Mouse (Mus musculus) lung, embryonic 14.5 days (tissue): ENCODE measurements around the gene Gm20388. TPM values are rescaled to one million over a fixed set of nuclear protein-coding genes. Genes with fewer than 3 reads are reported as not detected.

Source experiments
- ATAC-seq: fragments of 200-750 bp; cut with Nextera tagmentation; 2 replicates; pipeline ENCODE4 v1.8.0; 2017; ENCODE audit warnings: mild to moderate bottlenecking, moderate TSS enrichment, moderate library complexity; ENCODE audit not compliant: insufficient read depth
- DNase-seq: peaks from one replicate; pipeline ENCODE4 v3.0.0-alpha.2; 2015
- H3K27ac ChIP-seq: fragments of 300-500 bp; sonication (generic); 2 replicates; pipeline ENCODE4 v1.5.1; 2014; ENCODE audit warnings: low read depth, mild to moderate bottlenecking, moderate library complexity
- H3K27me3 ChIP-seq: fragments of 300-500 bp; sonication (generic); 2 replicates; pipeline ENCODE4 v1.6.1; 2014; ENCODE audit warnings: low read length, control low read depth; ENCODE audit not compliant: insufficient read depth
- H3K36me3 ChIP-seq: fragments of 300-500 bp; sonication (generic); 2 replicates; pipeline ENCODE4 v1.6.1; 2014; ENCODE audit warnings: control low read depth; ENCODE audit not compliant: insufficient read depth
- H3K4me1 ChIP-seq: fragments of 300-500 bp; sonication (generic); 2 replicates; pipeline ENCODE4 v1.6.1; 2014; ENCODE audit warnings: antibody characterized with exemption, control low read depth; ENCODE audit not compliant: insufficient read depth
- H3K4me2 ChIP-seq: fragments of 300-500 bp; sonication (generic); 2 replicates; pipeline ENCODE4 v1.6.1; 2014; ENCODE audit warnings: mild to moderate bottlenecking
- H3K4me3 ChIP-seq: fragments of 300-500 bp; sonication (generic); 2 replicates; pipeline ENCODE4 v1.5.1; 2014; ENCODE audit warnings: low read depth, low read length
- H3K9ac ChIP-seq: fragments of 300-500 bp; sonication (generic); 2 replicates; pipeline ENCODE4 v1.6.1; 2014
- H3K9me3 ChIP-seq: fragments of 300-500 bp; sonication (generic); 2 replicates; pipeline ENCODE4 v1.6.1; 2016; ENCODE audit warnings: low read depth, low read length, control low read depth
- CTCF ChIP-seq: IDR thresholded peaks from 2 replicates; pipeline ENCODE4 v1.5.1; 2016; ENCODE audit warnings: antibody characterized with exemption, low read depth
- WGBS: fragments of 180-500 bp; shearing (Covaris S2); extraction: QIAGEN DNeasy Blood & Tissue Kit; methylation state at CpG from one replicate; pipeline ENCODE4 v1.1.7; 2014; 5-methylcytosine and 5-hydroxymethylcytosine counted together
- polyA plus RNA-seq: library from polyadenylated mRNA; unstranded; fragments of >200 nt; fragmentation: Nextera tagmentation; extraction: Ambion mirVana; gene quantifications from 2 replicates; pipeline ENCODE4 v1.2.1, GENCODE M21; 2014

The Gm20388 gene
- polyA plus RNA-seq, 1 experiment from 2014 or later, result not detected

DNA sequence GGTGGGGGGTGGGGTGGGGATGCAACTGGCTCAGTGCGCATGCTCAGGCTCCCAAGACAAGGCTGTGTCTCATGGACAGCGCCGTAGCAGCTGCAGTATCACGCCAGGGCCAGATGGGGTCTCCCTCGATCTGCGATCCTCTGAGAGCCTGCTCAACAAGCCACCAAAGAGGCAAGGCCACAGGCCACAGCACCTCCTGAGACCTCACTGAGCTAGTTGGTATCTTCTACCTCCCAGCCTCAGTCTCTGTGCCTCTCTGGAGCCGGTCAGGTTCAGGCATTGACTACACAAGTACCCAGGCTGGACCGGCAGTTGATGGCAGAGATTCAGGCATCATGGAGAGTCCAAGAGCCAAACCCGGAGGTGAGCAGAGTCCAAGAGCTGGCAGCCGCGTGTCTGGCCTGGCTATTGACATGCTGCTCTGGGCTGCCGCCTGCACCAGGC, 1807.4 kb downstream of the Gm20388 start:
- H3K9ac ChIP-seq, result no peak overlapping the region
- WGBS, result 23% methylated on average over 12 of the region's 12 CpGs

DNA sequence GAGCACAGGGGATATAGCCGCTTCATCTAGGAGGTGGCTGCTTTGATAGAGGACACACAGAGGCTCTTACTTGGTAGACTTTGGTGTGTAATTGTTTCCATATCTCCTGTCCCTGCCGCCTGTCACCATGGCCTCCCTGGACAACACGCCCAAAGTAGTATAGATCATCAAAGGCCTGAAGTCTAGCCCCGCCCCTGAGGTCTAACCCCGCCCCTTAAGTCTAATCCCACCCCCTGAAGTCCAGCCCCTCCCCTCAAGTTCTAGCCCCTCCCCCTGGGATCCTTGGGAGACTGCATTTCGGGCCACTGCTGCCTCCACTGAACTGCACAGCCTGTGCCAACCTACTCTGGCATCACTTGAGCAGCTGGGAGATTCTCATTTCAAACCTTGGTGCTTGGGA, 1808.3 kb downstream of the Gm20388 start:
- ATAC-seq, result no peak
- 57% methylated on average over 6 of the region's 6 CpGs for WGBS

More for the DNA sequence above, 1807.4 kb downstream of the Gm20388 start:
- Histone ChIP-seq H3K4me1 (no peaks in the 10 kb centered on the region), H3K36me3 (no peaks in the 10 kb centered on the region), H3K4me2 (peak overlapping the region; percentile 38; the same call in 1 of the 2 replicates), H3K27me3 (peaks cover 6% of the 10 kb centered on the region; the same call in 1 of the 2 replicates), H3K27ac (no peak overlapping the region), H3K9me3 (no peaks in the 10 kb centered on the region), H3K4me3 (no peak overlapping the region)
- DNase-seq (peak; percentile 96), ATAC-seq (peak; percentile 74; the same call in 1 of the 2 replicates)
- TF ChIP-seq CTCF, result peak; percentile 92

DNA sequence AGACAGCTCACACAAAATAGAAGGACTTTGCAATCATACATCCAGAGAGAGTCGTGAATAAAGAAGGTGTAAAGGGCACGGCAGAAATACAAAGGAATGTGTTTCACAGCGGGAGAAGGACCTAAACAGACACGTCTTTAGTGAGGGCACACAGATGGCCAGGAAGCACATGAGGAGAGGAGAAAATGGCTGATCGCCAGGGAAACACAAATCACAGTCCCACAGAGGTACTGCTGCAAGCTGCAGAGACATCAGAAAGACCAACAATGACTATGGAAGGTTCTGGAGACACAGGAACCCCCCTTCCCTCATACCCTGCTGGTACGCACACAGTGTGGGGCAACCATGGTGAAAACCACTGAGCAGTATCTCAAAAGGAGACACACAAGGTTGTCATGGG, 1810.4 kb downstream of the Gm20388 start:
- 38% methylated on average over 6 of the region's 6 CpGs for WGBS
- H3K4me2 ChIP-seq, result no peak overlapping the region
- no peaks in the 10 kb centered on the region for H3K4me1 ChIP-seq
- H3K9ac ChIP-seq, result no peak overlapping the region
- no peaks in the 10 kb centered on the region for H3K9me3 ChIP-seq
- ATAC-seq (no peak), DNase-seq (no peak)
- H3K4me3 ChIP-seq, result no peak overlapping the region
- H3K36me3 ChIP-seq, result no peaks in the 10 kb centered on the region
- TF ChIP-seq CTCF, result no peak
- H3K27ac ChIP-seq, result no peak overlapping the region
- no peaks in the 10 kb centered on the region for H3K27me3 ChIP-seq

More for the DNA sequence above, 1808.3 kb downstream of the Gm20388 start:
- TF ChIP-seq CTCF, result no peak
- H3K36me3 ChIP-seq, result no peaks in the 10 kb centered on the region
- H3K27me3 ChIP-seq, result peaks cover 6% of the 10 kb centered on the region; the same call in 1 of the 2 replicates
- H3K27ac ChIP-seq, result no peak overlapping the region
- H3K9ac ChIP-seq, result no peak overlapping the region
- H3K4me2 ChIP-seq, result no peak overlapping the region
- H3K9me3 ChIP-seq, result no peaks in the 10 kb centered on the region
- no peak overlapping the region for H3K4me3 ChIP-seq
- no peak for DNase-seq
- no peaks in the 10 kb centered on the region for H3K4me1 ChIP-seq

DNA sequence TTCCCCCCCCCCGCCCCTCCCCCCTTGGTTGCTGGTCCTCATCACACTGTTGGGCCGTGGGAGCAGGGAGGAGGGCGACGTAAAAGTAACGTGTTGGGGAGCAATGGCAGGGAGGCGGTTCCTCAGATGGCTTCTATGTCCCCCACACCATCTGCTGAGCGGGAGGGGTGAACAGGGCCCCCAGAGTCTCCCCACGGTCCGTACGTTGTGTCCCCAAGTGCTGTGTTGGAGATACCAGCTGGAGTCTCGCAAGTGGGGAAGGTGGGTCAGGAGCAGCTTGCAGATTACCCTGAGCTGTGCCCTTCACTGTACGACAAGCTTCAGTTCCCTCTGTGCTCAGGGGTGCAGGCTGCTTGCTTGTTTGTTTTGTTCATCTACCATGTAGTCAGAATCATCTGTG, 1813.2 kb downstream of the Gm20388 start:
- TF ChIP-seq CTCF, result no peak
- no peak overlapping the region for H3K4me2 ChIP-seq
- no peak overlapping the region for H3K27ac ChIP-seq
- no peak for DNase-seq
- H3K27me3 ChIP-seq, result peaks cover 8% of the 10 kb centered on the region
- no peak overlapping the region for H3K4me3 ChIP-seq
- H3K4me1 ChIP-seq, result no peaks in the 10 kb centered on the region
- no peak for ATAC-seq
- H3K36me3 ChIP-seq, result no peaks in the 10 kb centered on the region
- H3K9me3 ChIP-seq, result no peaks in the 10 kb centered on the region; the same call in 1 of the 2 replicates
- WGBS, result 59% methylated on average over 12 of the region's 12 CpGs
- no peak overlapping the region for H3K9ac ChIP-seq

DNA sequence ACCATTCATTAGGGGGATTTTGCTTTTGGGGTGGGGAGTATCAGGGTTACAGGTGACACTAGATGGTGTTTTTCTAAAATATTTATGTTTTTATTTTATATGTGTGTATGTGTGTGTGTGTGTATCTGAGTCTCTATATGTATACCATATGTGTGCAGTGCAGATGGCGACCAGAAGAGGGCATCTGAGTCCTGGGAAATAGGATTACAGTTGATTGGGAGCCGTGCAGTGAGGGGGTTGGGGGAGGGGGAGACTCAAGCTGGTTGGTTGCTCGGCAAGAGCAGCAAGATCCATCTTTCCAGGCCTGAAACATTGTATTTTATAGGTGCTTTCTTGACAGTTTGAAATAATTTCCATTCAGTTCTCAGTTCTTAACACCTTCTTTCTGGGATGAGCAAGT, 1816.5 kb downstream of the Gm20388 start:
- ATAC-seq (no peak), DNase-seq (no peak)
- Histone ChIP-seq H3K4me3 (no peak overlapping the region), H3K27ac (no peak overlapping the region), H3K9ac (no peak overlapping the region), H3K9me3 (no peaks in the 10 kb centered on the region; the same call in 1 of the 2 replicates), H3K27me3 (peaks cover 39% of the 10 kb centered on the region), H3K36me3 (no peaks in the 10 kb centered on the region), H3K4me2 (no peak overlapping the region), H3K4me1 (no peaks in the 10 kb centered on the region)
- 37% methylated on average over 3 of the region's 3 CpGs for WGBS
- no peak for TF ChIP-seq CTCF

DNA sequence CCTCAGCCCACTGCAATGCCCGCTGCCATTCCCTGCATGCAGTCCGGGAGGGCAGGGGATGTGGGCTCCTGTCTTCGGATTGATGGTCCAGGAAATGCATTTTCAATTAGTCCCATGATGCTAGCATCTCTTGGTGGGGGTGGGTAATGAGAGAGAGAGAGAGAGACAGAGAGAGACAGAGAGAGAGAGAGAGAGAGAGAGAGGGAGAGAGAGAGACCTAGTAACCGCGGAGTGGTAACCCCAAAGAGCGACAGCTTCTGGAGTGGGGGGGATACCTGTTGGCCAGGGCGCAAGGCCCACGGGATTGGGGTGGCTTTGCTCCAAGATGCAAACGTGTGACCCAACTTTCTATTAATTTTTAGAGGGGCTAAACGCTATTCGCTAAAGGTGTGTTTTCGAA, 1818.7 kb downstream of the Gm20388 start, which contains the start of gene Jph3:
Gene Jph3 (plus strand): TSS at position 301 of the 400 bp plus-strand sequence.
- peak within 1 kb of the TSS; percentile 13; the same call in 1 of the 2 replicates for H3K9ac ChIP-seq
- no peaks in the 10 kb centered on the region for H3K4me1 ChIP-seq
- H3K9me3 ChIP-seq, result no peaks in the 10 kb centered on the region; the same call in 1 of the 2 replicates
- peak within 1 kb of the TSS; percentile 91 for H3K4me2 ChIP-seq
- TF ChIP-seq CTCF, result no peak
- ATAC-seq (no peak), DNase-seq (no peak)
- peak within 1 kb of the TSS; percentile 43 for H3K4me3 ChIP-seq
- H3K36me3 ChIP-seq, result no peaks in the 10 kb centered on the region
- 10% methylated on average over 12 of the region's 12 CpGs for WGBS
- no peak within 1 kb of the TSS for H3K27ac ChIP-seq
- H3K27me3 ChIP-seq, result peaks cover 54% of the 10 kb centered on the region

DNA sequence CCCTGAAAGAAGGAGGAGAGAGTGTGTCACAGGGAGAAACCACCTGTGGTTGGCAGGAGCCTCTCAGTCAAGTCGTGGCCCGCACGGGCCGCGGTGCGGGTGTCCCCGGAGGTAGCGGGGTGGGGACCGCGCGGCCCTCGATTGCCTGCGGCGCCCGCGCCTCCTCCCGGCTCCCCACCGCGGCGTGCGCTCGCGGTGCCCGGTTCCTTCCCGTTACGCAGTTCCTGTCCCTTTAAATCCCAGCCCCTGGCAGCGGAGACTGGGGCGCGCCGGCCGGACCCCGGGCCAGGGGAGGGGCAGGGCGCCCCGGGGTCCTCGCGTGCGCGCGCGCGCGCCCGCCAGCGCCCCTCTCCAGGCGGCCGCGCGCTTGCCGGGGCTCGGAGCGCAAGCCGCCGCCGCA, 1819.1 kb downstream of the Gm20388 start:
- Histone ChIP-seq H3K9me3 (no peaks in the 10 kb centered on the region; the same call in 1 of the 2 replicates), H3K4me3 (peak overlapping the region; percentile 43), H3K9ac (peak overlapping the region; percentile 13; the same call in 1 of the 2 replicates), H3K27ac (no peak overlapping the region), H3K4me2 (peak overlapping the region; percentile 91), H3K27me3 (peaks cover 54% of the 10 kb centered on the region), H3K4me1 (no peaks in the 10 kb centered on the region), H3K36me3 (no peaks in the 10 kb centered on the region)
- ATAC-seq (no peak), DNase-seq (peak; percentile 22)
- no peak for TF ChIP-seq CTCF
- WGBS, result under 1% methylated on average over 47 of the region's 54 CpGs
